Mouse (Mus musculus) heart, adult 2 months (tissue): Measurements from ENCODE around the gene E130208F15Rik.

Experiments used
- CTCF ChIP-seq: fragments of 200-600 bp; IDR thresholded peaks from 2 replicates; pipeline ENCODE4 v1.8.1; 2022; ENCODE audit warnings: antibody characterized with exemption, mild to moderate bottlenecking, moderate library complexity
- EP300 ChIP-seq: fragments of 200-500 bp; IDR thresholded peaks from 2 replicates; pipeline ENCODE4 v1.6.1; 2011; ENCODE audit warnings: low read depth, low read length, control low read depth; ENCODE audit not compliant: insufficient read depth
- POLR2A ChIP-seq: fragments of 200-500 bp; IDR thresholded peaks from 2 replicates; pipeline ENCODE4 v1.6.1; 2011; ENCODE audit warnings: mild to moderate bottlenecking, low read depth, low read length, control low read depth; ENCODE audit not compliant: insufficient read depth

GRCm38 (mm10) chr7:30354059-30354458 is 32.5 kb downstream of the E130208F15Rik start:
- TF ChIP-seq POLR2A (no peak), CTCF (no peak), EP300 (no peak)
